Mouse (Mus musculus): ENCODE measurements around the gene Olfr342.

Olfr342 gene

GRCm38 (mm10) chr2:36524698-36525097 lies at the start of gene Olfr342:
Gene Olfr342, plus strand, starts transcription at chr2:36524998.
- no peak for DNase-seq

GRCm38 (mm10) chr2:36482368-36482767 lies 42.4 kb upstream of the Olfr342 start, which contains the start of gene Olfr341:
Gene Olfr341, minus strand, starts transcription at chr2:36482468.
- DNase-seq = no peak

GRCm38 (mm10) chr2:36565156-36565555 lies 40.4 kb downstream of the Olfr342 start:
- DNase-seq = no peak

- no peak for DNase-seq
Measured at GRCm38 (mm10) chr2:36566362-36566761, 41.6 kb downstream of the Olfr342 start, which contains the start of gene Olfr344. Gene Olfr344, plus strand, starts transcription at chr2:36566662.

GRCm38 (mm10) chr2:36567022-36567421 lies 42.2 kb downstream of the Olfr342 start:
- DNase-seq = no peak

GRCm38 (mm10) chr2:36567845-36568244 lies 43.0 kb downstream of the Olfr342 start:
- no peak for DNase-seq

All from cerebellum, postnatal 36 days (tissue).